Mouse (Mus musculus) layer of hippocampus, postnatal 25 days (tissue): Measurements from ENCODE around the gene Trp53rka. TPM values are rescaled to one million over a fixed set of nuclear protein-coding genes. Genes with fewer than 3 reads are reported as not detected.
A peak's percentile ranks its signal among the peaks of the same experiment; 100 is the strongest.

Source experiments
- DNase-seq, 2 experiments: peaks; one replicate each; pipeline ENCODE4 v3.0.0; 2022; ENCODE audit warnings: mixed read lengths in 2 of 2, low spot score in 1 of 2; ENCODE audit errors: extremely low spot score in 1 of 2
- total RNA-seq, 2 experiments: library from RNA; stranded (reverse); gene quantifications; 2 replicates each; pipeline ENCODE4 v1.2.3; 2021

The Trp53rka gene
- total RNA-seq, 2 experiments from 2014 or later = 18.3 to 19.6 TPM

- DNase-seq = peak in 1 of 2 experiments; percentile 60
Measured at GRCm38 (mm10) chr2:165486881-165487535, 6.1 kb downstream of the Trp53rka start.

- DNase-seq = no peak
Measured at GRCm38 (mm10) chr2:165486401-165486800, 6.7 kb downstream of the Trp53rka start.

GRCm38 (mm10) chr2:165485826-165486225, 7.3 kb downstream of the Trp53rka start:
- DNase-seq = no peak

- no peak for DNase-seq
Measured at GRCm38 (mm10) chr2:165484152-165484551, 9.0 kb downstream of the Trp53rka start.

GRCm38 (mm10) chr2:165482003-165482402, 11.1 kb downstream of the Trp53rka start:
- no peak for DNase-seq

DNA sequence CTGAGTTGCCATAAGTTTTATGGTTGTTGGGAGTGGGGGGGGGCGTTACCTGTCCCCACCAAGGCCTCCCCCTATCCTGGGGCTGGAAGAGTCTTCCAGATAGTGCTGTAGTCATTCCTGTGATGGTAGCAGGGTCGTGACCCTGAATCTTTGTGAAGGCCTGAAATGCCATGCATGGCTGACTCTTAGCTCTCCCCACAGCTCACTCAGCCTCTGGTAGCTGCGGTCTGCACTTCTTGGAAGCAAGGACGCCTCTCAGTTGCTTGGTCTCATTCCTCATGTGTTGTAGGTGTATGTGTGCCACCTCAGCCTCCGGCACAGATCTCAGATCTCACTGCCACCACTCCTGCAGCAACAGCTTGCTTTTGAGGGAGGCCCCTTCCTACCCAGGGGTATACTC, 17.3 kb downstream of the Trp53rka start:
- no peak for DNase-seq

DNA sequence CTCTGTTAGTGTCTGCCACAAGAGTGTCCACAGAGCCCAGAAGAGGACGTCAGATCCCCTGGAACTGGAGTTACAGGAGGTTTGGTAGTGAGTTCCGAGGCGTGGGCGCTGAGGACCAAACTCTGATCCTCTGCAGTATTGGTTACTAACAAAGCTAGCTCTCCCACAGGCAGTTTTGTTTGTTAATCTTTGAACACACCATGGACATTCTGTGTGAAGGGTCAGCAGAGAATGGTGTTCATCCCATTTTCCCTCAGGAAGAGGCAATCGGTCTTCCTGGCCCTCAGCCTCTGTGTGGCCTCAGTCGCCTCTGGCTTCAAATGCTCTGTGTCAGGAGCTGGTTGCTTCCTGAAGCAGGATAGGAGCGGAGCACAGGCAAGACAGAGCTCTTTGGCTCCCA, 17.7 kb downstream of the Trp53rka start:
- DNase-seq = no peak

DNA sequence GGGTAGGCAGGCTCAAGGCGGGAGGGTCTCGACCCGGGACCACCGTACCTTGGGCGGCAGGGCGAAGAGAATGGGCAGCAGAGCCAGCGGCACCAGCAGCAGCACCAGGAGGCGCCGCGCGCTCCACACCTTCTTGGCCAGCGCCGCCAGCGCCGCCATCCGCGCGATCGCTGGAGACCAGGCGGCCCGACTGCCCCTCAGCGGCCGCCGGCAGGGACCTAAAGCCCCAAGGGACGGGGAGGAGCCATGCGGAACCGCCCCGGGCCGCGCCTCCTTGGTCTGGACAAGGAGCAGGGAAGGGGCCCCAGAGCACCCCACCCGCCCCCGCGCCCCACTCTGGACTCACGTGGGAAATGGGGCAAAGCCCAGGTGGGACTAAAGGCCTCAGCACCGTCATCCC, 20.1 kb downstream of the Trp53rka start, which contains the start of gene Slc13a3:
Slc13a3 (minus strand) TSS at position 228 of the 400 bp plus-strand sequence.
- peak in 1 of 2 experiments; percentile 15 for DNase-seq

DNA sequence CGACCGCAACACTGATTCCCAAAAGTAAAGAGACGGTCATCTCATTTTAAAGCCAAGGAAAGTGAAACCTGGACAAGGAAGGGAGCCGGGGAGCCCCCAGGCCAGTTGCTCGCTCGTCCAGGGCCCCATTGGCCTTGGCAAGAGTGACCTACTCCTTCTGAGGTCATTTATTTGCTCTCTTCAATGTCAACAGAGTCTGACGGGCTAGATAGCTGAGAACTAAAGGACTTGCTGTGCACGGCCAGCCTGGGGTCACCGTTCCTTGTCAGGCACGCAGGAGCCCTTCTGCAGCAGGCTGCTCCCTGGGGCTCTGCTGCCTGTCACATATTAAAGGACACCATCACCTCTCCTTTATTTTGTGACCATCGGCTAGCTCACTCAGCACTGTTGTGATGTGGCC, 21.2 kb downstream of the Trp53rka start:
- no peak for DNase-seq

DNA sequence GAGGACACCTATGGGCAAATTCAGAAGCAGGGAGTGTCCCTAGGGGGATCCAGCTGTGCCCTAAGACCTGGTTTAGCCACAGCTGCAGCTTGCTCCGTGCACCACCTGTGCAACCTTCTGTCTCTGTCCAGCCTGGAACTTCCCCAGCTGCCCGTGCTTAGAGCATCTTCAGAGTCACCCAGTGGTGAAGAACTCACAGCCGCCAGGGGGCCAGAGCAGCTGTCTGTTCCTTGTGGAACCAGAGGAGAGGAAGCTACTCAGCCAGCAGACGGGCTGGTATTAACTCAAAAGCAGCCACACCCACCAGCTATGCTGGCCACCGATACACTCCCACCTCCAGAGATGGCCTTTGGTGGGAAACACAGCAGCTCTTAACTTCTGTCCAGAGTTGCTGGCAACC, 23.0 kb downstream of the Trp53rka start:
- DNase-seq = no peak

DNA sequence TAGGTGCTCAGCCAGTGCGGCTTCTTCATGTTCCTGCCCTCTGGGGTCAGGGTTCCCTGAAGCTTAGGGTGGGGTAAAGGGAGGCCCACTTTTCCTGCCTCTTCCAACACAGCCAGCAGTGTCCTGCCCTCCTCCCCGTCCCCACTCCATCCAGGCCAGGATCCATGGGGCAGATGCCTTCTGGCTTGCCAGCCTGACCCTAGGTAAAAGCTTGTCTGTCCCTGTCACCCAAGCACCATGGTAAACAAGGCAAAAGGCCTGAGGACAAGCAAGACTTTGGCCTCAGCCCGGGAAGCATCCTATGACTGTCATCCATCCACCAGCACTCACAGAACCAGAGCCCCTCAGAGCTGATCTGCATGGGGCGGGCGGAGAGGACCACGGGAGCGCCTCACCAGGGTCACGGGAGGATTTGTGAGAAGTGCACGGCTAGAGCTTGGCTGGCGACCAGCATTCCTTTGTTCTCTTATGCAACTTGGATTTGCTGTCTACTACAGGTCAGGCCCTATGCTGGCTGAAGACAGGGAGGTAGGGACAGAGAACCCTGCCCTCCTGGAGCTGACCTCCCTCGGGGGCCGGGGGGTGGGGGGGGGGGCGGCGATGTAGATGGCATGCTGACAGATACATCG, 25.2 kb downstream of the Trp53rka start:
- DNase-seq = no peak

DNA sequence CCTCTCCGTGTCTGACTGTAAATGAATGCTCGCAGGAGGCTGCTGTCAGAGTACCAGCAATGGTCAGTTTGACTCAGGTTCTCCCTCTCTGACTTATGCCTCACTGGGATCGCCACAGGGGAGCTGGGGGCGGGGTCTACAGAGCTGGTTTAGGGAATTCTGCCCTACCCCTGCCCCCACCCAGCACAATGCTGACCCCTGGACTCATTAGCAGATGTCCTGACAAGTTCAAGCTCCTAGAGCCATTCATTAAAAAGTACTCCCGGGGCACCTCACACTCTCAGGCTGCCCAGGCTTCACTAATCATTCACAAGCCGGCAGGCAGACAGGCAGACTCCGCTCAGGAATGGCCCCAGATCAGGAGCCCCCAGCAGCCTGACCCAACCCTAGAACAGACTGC, 33.5 kb downstream of the Trp53rka start:
- no peak for DNase-seq

DNA sequence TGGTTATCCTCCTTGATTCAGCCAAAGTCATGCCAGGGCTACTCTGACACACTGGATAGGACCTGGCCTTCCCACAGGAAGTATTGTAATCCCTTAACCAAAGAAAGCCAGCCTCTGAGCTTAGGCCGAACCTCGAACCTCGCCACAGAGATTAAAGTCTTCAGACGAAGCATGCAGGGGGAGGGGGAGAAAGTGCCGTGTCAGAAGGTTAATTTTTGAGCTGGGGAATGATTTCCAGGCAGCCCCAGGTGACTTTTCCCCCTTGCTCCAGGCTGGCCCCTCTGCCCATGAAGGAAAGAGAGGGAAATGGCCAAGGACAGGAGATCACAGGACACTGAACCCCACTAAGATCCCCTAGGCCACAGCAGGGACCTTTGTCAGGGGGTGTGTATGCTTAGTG, 34.9 kb downstream of the Trp53rka start:
- DNase-seq = no peak

DNA sequence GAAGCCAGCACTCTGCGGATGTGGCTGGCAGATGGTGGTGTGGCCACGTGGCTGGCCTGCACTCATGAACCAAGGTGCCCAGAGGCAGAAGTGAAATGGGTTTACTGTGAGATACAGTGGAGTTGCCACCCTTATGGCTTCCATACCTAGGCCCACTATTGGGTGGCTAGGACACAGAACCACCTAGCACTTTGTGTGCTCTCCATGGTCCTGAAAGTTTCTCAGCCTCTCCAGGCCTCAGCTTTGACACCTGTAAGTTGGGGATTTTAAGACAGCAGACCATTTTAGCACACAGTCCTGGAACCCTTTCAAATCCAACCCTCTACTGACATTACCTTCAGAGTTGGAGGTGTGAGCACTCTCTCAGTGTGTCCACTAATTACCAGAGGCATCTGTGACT, 36.4 kb downstream of the Trp53rka start:
- no peak for DNase-seq

- no peak for DNase-seq
Measured at GRCm38 (mm10) chr2:165452730-165453693, 40.1 kb downstream of the Trp53rka start.

- DNase-seq = no peak
Measured at GRCm38 (mm10) chr2:165448475-165448874, 44.6 kb downstream of the Trp53rka start.

GRCm38 (mm10) chr2:165444861-165445260, 48.3 kb downstream of the Trp53rka start:
- no peak for DNase-seq

DNA sequence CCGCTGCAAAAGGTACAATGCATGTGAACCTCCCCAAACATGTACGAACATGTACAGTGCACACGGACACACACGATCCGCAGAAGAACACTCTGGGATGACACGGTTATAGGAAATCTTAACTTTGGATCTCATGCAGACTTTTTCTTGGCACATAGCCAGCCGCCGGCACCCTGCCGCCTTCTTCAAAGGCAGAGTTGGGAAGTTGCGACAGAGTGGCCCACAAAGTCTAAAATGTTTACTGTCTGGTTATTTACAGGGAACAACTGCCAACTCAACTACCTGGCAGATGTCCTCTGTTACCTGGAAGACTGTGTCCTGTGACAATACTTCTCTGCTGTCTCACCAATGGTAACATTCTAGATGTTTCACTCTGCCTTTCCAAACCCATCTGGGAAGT, 50.1 kb downstream of the Trp53rka start:
- DNase-seq = peak in 1 of 2 experiments; percentile 19

DNA sequence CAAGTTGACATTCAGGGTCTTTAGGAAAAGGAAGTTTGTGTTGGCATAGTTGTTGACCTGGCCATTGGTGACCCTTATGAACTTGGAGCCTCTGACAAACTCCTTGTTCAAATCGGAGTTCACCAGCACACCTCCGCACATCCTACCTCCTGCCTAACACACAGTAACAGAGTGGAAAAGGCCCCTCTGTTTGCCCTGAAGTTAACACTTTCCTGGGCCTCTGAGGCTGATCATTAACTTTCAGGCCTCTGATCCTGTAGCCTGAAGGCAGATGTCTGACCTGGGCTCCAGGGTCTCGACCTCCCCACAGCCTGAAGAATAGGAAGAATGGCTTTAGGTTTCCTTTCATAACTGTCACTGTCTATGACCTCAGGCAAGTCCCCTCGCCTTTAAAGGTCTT, 51.5 kb downstream of the Trp53rka start:
- no peak for DNase-seq
